Mouse (Mus musculus): Measurements from ENCODE around the gene Tff1.

The Tff1 gene

DNA sequence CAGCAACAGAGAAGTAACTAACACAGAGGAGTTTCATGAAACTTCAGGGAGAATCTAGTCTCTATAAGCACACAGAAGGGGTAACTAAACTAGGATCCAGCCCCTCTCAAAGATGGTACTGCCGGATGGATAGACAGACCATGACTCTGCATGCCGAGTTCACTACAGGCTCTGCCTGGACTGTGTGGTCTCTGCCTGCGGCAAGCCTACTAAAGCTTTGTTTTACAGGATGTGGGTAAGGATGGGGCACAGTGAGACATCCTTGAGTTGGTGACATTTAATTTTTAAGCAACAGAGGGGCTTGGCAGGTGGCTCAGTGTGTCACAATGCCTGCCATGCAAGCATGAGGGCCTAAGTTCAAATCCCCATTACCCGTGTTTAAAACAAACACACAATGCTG lies 11.2 kb upstream of the Tff1 start:
- 0 out of 2 replicates have a peak, but pooled peaks cover 6% of the 10 kb centered on the region for H3K27me3 ChIP-seq (ENCODE audit: insufficient read depth, low read length)
- no peaks in the 10 kb centered on the region for H3K4me1 ChIP-seq (replicated peaks; ENCODE audit: low read depth, low read length)
- H3K36me3 ChIP-seq (ENCODE audit: insufficient read depth, low read length), result no peaks in the 10 kb centered on the region
- no peak for TF ChIP-seq POU5F1 (IDR thresholded peaks at IDR 0.05; ENCODE audit: borderline replicate concordance, low read length)
- TF ChIP-seq CTCF (conservative IDR thresholded peaks at IDR 0.05; ENCODE audit: low read length), result no peak
- TF ChIP-seq NANOG (IDR thresholded peaks at IDR 0.05; ENCODE audit: borderline replicate concordance, low read length), result no peak
- no peaks in the 10 kb centered on the region for H3K9me3 ChIP-seq (ENCODE audit: low read length)
- H3K4me3 ChIP-seq (replicated peaks; ENCODE audit: low read length), result no peak overlapping the region

DNA sequence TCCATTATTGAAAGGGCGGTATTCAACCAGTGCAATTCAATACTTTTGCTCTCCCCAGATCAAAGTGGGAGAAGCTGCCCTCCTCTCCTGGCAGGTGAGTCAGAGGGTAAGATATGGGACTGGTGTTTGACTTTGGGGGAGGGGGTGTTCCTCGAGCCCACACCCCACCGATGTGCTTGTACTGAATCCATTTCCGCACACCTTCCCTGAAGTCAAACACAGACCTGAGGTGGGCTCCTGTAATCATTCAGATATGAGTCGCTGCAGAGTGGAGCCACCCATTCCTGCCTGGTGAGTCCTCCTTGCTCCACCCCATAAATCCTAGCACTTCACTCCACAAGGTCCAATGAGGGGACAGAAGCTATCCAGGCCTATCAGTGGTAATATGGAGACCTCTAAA lies 4.7 kb upstream of the Tff1 start:
- H3K27me3 ChIP-seq (ENCODE audit: insufficient read depth, low read length), result no peaks in the 10 kb centered on the region; the same call in 1 of the 2 replicates
- no peaks in the 10 kb centered on the region for H3K36me3 ChIP-seq (ENCODE audit: insufficient read depth, low read length)
- no peaks in the 10 kb centered on the region for H3K9me3 ChIP-seq (ENCODE audit: low read length)
- H3K4me3 ChIP-seq (replicated peaks; ENCODE audit: low read length), result no peak overlapping the region
- TF ChIP-seq POU5F1 (IDR thresholded peaks at IDR 0.05; ENCODE audit: borderline replicate concordance, low read length), result no peak
- H3K4me1 ChIP-seq (replicated peaks; ENCODE audit: low read depth, low read length), result no peaks in the 10 kb centered on the region

DNA sequence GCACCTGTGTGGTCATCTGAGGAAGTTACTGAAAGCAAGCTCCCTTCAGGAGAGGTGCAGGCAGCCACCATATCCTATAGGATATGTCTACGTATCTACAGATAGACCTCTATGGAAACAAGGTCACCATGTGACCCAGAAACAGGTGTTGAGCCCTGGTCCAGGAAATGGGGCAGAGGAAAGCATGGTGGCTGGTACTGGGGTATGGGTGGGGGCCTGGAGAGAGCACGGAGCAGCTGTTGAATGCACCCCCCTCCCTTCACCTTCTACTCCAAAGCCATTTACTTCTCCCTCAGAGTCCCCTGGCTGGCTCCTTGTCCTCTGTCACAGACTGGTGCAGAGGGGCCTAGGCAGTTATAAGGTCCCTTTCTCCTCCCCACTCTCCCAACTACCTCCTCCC lies 1.3 kb downstream of the Tff1 start:
- Histone ChIP-seq H3K4me3 (replicated peaks; ENCODE audit: low read length) (no peak overlapping the region), H3K9me3 (ENCODE audit: low read length) (peaks cover 7% of the 10 kb centered on the region), H3K36me3 (ENCODE audit: insufficient read depth, low read length) (no peaks in the 10 kb centered on the region), H3K4me1 (replicated peaks; ENCODE audit: low read depth, low read length) (no peaks in the 10 kb centered on the region), H3K27me3 (ENCODE audit: insufficient read depth, low read length) (no peaks in the 10 kb centered on the region; the same call in 1 of the 2 replicates)
- TF ChIP-seq NANOG (IDR thresholded peaks at IDR 0.05; ENCODE audit: borderline replicate concordance, low read length), result no peak
- TF ChIP-seq CTCF (conservative IDR thresholded peaks at IDR 0.05; ENCODE audit: low read length), result no peak

DNA sequence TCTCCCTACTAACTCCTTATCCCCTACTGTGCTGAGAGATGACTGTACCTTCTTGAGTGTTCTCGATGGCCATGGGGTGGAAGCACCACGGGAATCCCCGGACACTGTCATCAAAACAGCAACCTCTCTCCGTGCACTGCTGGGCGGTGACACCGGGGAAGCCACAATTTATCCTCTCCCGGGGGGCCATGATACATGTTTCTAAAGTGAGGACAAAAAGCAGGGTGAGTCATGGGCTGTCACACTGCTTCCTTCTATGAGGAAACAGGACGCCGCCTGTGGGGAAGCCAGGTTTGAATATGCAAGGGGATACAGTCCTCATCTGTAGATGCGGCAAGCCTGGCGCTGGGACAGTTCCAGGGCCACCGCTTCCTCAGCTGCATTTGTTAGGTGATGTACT lies 2.5 kb downstream of the Tff1 start:
- no peaks in the 10 kb centered on the region for H3K4me1 ChIP-seq (replicated peaks; ENCODE audit: low read depth, low read length)
- H3K4me3 ChIP-seq (replicated peaks; ENCODE audit: low read length), result no peak overlapping the region
- H3K36me3 ChIP-seq (ENCODE audit: insufficient read depth, low read length), result no peaks in the 10 kb centered on the region
- H3K27me3 ChIP-seq (ENCODE audit: insufficient read depth, low read length), result no peaks in the 10 kb centered on the region; the same call in 1 of the 2 replicates
- TF ChIP-seq NANOG (IDR thresholded peaks at IDR 0.05; ENCODE audit: borderline replicate concordance, low read length) (no peak), POU5F1 (IDR thresholded peaks at IDR 0.05; ENCODE audit: borderline replicate concordance, low read length) (no peak), CTCF (conservative IDR thresholded peaks at IDR 0.05; ENCODE audit: low read length) (no peak)
- H3K9me3 ChIP-seq (ENCODE audit: low read length), result peaks cover 11% of the 10 kb centered on the region

DNA sequence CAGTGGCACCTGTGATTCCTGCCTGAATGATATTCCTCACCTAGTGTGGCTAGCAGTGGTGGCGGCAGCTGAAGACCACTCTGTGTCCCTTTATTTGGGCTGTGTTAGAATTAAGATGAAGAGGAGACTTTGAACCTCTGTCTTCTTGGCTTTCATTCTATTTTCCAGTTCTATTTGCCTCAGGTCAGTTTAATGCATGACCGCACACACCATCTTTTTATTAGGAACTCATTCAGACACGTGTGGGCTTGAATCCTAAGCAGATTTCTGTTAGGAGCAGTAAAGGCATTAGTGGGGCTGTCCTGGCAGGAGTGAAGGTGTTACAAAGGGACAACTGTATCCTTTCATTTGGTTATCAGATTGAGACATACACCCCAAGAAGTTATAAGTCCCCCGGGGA lies 4.8 kb downstream of the Tff1 start:
- Histone ChIP-seq H3K36me3 (ENCODE audit: insufficient read depth, low read length) (no peaks in the 10 kb centered on the region), H3K9me3 (ENCODE audit: low read length) (peaks cover 11% of the 10 kb centered on the region), H3K27me3 (ENCODE audit: insufficient read depth, low read length) (no peaks in the 10 kb centered on the region), H3K4me1 (replicated peaks; ENCODE audit: low read depth, low read length) (no peaks in the 10 kb centered on the region), H3K4me3 (replicated peaks; ENCODE audit: low read length) (no peak overlapping the region)
- no peak for TF ChIP-seq NANOG (IDR thresholded peaks at IDR 0.05; ENCODE audit: borderline replicate concordance, low read length)
- TF ChIP-seq CTCF (conservative IDR thresholded peaks at IDR 0.05; ENCODE audit: low read length), result no peak
- no peak for TF ChIP-seq POU5F1 (IDR thresholded peaks at IDR 0.05; ENCODE audit: borderline replicate concordance, low read length)

DNA sequence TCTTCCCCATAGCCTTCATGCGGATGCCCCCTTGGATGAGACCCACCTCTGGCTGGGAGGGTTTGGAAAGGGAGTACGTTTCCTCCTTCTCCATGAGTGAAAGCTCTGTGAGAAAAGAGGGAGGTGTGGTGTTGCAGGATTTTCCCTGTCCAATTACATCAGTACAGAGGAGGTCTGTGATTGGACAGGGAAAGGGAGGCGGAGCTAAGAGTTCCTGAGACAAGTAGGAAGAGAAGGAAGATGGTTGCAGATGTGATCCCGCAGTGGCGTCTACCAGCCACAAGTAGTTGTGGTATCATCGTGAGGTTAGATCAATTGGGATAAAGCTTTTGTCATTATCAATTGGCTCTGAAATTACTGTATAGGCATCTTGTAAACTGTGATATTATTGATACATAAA lies 7.2 kb downstream of the Tff1 start:
- Histone ChIP-seq H3K36me3 (ENCODE audit: insufficient read depth, low read length) (no peaks in the 10 kb centered on the region), H3K4me1 (replicated peaks; ENCODE audit: low read depth, low read length) (no peaks in the 10 kb centered on the region), H3K4me3 (replicated peaks; ENCODE audit: low read length) (no peak overlapping the region), H3K27me3 (ENCODE audit: insufficient read depth, low read length) (peaks cover 7% of the 10 kb centered on the region; the same call in 1 of the 2 replicates), H3K9me3 (ENCODE audit: low read length) (peaks cover 11% of the 10 kb centered on the region)
- TF ChIP-seq POU5F1 (IDR thresholded peaks at IDR 0.05; ENCODE audit: borderline replicate concordance, low read length) (no peak), NANOG (IDR thresholded peaks at IDR 0.05; ENCODE audit: borderline replicate concordance, low read length) (no peak), CTCF (conservative IDR thresholded peaks at IDR 0.05; ENCODE audit: low read length) (no peak)

DNA sequence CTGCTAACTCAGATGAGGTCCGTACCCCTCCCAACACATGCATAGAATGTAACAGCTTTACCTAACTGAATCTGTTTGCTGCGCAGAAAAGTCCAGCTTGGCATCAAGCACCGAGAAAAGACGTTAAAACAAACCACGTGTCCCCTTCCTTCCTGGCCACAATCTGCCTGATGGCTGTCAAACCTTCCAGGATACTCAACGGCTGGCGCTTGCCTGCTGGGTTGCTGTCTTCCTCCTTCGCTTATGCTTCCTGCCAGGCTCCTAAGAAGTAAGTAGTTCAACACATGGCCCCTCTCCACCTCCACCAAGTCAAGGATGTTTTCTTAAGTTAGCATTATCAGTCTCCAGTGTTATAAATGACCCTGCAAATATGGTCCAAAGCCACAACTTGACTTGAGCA lies 11.3 kb downstream of the Tff1 start:
- Histone ChIP-seq H3K4me1 (replicated peaks; ENCODE audit: low read depth, low read length) (no peaks in the 10 kb centered on the region), H3K9me3 (ENCODE audit: low read length) (peaks cover 3% of the 10 kb centered on the region), H3K4me3 (replicated peaks; ENCODE audit: low read length) (no peak overlapping the region), H3K27me3 (ENCODE audit: insufficient read depth, low read length) (peaks cover 7% of the 10 kb centered on the region; the same call in 1 of the 2 replicates), H3K36me3 (ENCODE audit: insufficient read depth, low read length) (no peaks in the 10 kb centered on the region)
- TF ChIP-seq NANOG (IDR thresholded peaks at IDR 0.05; ENCODE audit: borderline replicate concordance, low read length) (no peak), POU5F1 (IDR thresholded peaks at IDR 0.05; ENCODE audit: borderline replicate concordance, low read length) (no peak), CTCF (conservative IDR thresholded peaks at IDR 0.05; ENCODE audit: low read length) (no peak)

DNA sequence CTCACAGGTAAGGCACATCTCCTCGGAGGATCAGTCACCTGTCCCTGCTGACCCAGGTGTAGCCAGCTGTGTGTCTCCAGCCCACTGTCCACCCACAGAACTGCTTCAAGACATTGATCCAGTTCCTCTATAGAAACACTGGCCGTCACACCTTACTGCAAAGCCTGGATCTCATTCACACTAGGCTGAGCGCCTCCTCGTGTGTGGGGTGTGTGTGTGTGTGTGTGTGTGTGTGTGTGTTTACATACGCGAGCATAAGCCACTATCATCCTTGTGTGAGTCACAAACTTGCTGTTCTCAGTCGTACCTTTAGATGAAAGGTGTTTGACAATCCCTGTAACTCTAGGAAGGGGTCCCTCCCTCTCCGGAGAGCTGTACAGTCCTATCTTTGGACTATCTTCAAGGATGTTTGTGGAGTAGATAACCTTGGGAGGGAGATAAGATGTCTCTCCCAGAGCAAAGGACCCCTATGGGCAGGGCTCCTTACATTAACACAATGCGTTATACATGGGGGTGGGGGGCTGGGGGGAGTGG lies 12.0 kb downstream of the Tff1 start:
- Histone ChIP-seq H3K9me3 (ENCODE audit: low read length) (no peaks in the 10 kb centered on the region), H3K4me3 (replicated peaks; ENCODE audit: low read length) (no peak overlapping the region), H3K36me3 (ENCODE audit: insufficient read depth, low read length) (no peaks in the 10 kb centered on the region), H3K4me1 (replicated peaks; ENCODE audit: low read depth, low read length) (no peaks in the 10 kb centered on the region), H3K27me3 (ENCODE audit: insufficient read depth, low read length) (peaks cover 7% of the 10 kb centered on the region; the same call in 1 of the 2 replicates)
- TF ChIP-seq POU5F1 (IDR thresholded peaks at IDR 0.05; ENCODE audit: borderline replicate concordance, low read length) (no peak), NANOG (IDR thresholded peaks at IDR 0.05; ENCODE audit: borderline replicate concordance, low read length) (no peak), CTCF (conservative IDR thresholded peaks at IDR 0.05; ENCODE audit: low read length) (no peak)

DNA sequence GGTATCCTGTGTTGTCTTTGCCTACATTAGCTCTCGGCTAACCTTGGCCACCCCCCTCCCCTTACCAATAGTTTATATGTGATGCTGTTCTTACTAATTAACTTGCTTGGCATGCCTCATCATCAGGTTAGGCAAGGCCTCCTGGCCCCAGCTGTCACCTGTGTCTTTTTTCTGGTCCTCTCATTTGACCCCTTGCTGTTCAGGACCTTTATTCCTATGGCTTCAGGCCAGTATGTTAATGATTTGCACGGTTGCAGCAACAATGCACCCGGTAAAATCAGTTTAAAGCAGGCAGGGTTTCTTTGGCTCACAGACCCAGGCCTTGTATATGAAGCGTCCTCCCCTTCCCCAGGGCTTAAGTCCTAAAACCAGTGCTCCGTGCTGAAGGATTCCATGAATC lies 12.6 kb downstream of the Tff1 start:
- Histone ChIP-seq H3K36me3 (ENCODE audit: insufficient read depth, low read length) (no peaks in the 10 kb centered on the region), H3K4me3 (replicated peaks; ENCODE audit: low read length) (no peak overlapping the region), H3K4me1 (replicated peaks; ENCODE audit: low read depth, low read length) (no peaks in the 10 kb centered on the region), H3K27me3 (ENCODE audit: insufficient read depth, low read length) (peaks cover 7% of the 10 kb centered on the region; the same call in 1 of the 2 replicates), H3K9me3 (ENCODE audit: low read length) (no peaks in the 10 kb centered on the region)
- TF ChIP-seq CTCF (conservative IDR thresholded peaks at IDR 0.05; ENCODE audit: low read length), result no peak
- TF ChIP-seq POU5F1 (IDR thresholded peaks at IDR 0.05; ENCODE audit: borderline replicate concordance, low read length), result no peak
- no peak for TF ChIP-seq NANOG (IDR thresholded peaks at IDR 0.05; ENCODE audit: borderline replicate concordance, low read length)
